Mouse (Mus musculus) gastrocnemius, postnatal 4 days (tissue): ENCODE measurements around the gene H2-D1. TPM values are rescaled to one million over a fixed set of nuclear protein-coding genes. Genes with fewer than 3 reads are reported as not detected.
"Not testable (repeated sequence)": the region's sequence is repeated elsewhere in the genome, so short reads cannot be mapped to it uniquely, and the experiment has no call there.

Source experiments
- DNase-seq, 2 experiments: peaks; one replicate each; pipeline ENCODE4 v3.0.0; 2021 to 2022; ENCODE audit warnings: low spot score in 2 of 2, mixed read lengths in 2 of 2
- long read RNA-seq, 2 experiments: library from polyadenylated mRNA; stranded (forward); transcript quantifications; one replicate each; pipeline ENCODE4 v2.0.0; 2021
- total RNA-seq, 2 experiments: library from RNA; stranded (reverse); gene quantifications; 2 replicates each; pipeline ENCODE4 v1.2.3; 2021

The H2-D1 gene
- 10 to 100 TPM; 44.5 to 55.8 TPM for total RNA-seq
- long read RNA-seq, experiment 1, transcript H2-D1-202 (8 exons, 2,102 nt): major isoform, 167 of 201 reads
- long read RNA-seq, experiment 1, partial matches to known transcripts: 10 of 201 reads
- long read RNA-seq, experiment 1, other reads (novel, unspliced or antisense): 24 of 201 reads
- long read RNA-seq, experiment 2, transcript H2-D1-202 (8 exons, 2,102 nt): major isoform, 185 of 236 reads
- long read RNA-seq, experiment 2, partial matches to known transcripts: 19 of 236 reads
- long read RNA-seq, experiment 2, other reads (novel, unspliced or antisense): 31 of 236 reads

- peak; percentile 95 for DNase-seq
These were observed at the start of gene H2-D1 for GRCm38 (mm10) chr17:35262664-35263522. Gene H2-D1 (plus strand): TSS chr17:35262730.

DNA sequence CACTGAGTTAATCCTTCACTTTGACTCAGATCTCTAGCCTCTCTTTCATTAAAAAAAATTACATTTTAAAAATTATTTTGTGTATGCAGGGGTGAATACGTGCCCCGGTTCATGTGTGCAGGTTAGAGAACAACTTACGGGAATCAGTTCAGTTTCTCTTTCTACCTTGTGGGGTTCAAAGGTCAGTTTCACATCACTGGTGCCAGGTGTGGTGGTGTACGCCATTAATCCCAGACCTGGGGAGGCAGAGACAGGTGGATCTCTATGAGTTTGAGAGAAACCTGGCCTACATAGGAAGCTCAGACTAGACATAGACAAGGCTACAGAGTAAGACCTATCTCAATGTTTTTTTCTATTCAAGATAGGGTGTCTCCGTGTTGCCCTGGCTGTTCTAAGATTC lies 49.5 kb upstream of the H2-D1 start:
- no peak for DNase-seq

DNA sequence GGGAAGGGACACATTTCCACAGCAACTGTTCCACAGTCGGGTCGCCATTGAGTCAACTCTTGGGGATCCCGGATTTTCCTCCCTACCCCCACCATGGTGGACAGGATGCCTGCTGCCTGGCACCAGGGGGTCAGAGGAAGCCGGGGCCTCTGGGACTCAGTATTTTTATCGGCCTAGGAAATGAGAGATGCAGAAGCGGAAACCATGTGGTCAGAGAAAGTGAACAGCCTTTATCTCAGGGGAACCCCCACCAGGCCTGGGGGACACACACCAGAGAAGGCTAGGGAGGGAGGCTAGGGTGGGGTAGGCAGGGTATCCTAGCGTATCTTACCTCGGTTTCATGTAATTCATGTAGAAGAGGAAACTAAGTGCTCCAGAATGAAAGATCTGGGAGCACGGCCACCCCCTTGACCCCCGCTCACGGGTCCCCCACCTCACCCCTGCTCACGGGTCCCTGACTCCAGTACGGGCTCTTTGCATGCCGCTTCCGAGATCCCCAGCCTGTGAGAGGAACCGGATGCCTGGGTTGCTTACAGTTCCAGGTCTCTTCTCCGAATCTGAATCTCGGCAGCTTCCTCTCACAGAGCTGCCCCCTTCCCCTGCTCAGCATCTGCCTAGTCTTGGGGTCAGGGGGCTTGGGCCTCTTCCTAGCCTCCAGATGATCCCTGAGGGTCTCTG lies 43.9 kb upstream of the H2-D1 start:
- DNase-seq: no peak

DNA sequence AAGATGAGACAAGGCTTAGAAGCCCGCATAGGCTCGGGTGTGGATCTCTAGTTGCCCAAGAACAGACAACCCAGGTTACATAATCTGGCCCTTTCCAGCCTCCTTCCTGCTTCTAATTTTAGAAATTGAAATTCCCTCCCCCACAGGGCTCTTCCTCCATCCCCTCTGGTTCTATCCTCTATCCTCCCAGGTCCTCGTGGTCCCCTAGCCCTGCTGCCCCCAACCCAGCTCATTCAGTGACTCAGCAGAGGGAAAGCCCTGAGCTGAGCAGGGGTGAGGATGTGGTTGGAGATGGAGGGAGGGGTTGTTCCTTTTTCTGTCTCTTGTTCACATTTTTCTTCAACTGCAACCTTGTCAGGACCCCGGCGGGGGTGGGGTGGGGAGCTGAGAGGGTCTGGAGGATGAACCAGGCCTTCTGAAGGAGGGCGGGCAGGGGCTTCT lies 42.9 kb upstream of the H2-D1 start:
- no peak for DNase-seq

DNA sequence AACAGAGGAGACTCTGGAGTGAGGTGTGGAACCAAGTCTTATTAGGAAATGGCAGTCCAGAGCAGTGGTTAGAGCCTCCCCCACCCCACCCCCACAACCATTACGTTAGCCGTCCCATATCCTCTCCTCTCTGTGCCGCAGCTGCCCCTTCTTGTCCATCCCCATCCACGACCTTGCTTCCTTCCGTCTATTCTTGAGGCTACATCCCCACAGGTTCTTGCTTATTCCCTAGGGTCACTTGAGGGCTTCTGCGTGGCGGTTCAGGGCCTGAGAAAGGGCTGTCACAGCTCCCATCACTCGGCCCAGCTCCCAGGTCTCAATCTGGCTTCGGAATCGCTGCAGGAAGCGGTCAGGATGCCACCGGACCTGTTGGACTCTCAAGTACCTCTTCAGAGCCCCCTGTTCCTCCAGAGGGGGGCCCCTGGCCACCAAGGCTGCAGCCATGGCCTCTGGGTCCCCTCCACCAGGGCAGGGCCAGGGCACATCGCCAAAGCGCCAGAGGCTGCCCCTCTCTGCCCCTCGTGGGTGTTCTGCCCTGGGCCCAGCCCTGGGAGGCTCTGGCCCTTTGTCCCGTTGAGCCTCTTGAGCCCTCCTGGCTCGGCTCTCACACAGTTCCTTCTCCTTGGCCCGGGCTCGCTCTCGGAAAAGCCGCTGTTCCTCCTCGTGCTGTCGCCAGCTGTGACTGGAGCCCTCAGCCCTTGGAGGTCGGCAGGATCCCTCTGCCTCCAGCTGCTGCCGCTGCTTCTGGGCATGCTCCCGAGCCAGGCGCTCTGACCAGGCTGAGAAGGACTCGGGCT lies 42.2 kb upstream of the H2-D1 start, which contains the start of gene Gm16181:
Gene Gm16181, plus strand, starts transcription at position 679 of the 797 bp plus-strand sequence.
- DNase-seq: peak in 1 of 2 experiments; percentile 60

GRCm38 (mm10) chr17:35222299-35222698 lies 40.2 kb upstream of the H2-D1 start:
- no peak for DNase-seq

DNA sequence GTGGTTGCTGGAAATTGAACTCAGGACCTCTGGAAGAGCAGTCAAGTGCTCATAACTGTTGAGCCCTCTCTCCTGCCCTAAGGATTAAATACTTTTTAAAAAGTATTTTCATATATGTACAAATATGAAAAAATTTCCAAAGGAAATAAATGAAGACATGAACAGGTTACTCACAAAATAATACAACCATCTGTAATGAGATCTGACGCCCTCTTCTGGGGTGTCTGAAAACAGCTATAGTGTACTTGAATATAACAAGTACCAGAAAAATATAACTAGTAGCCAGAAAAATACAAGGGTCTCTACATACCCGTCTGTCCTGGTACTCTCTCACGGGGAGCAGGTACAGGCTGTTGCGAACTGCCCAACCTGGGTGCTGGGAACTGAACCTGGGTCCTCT lies 37.9 kb upstream of the H2-D1 start:
- DNase-seq: no peak

DNA sequence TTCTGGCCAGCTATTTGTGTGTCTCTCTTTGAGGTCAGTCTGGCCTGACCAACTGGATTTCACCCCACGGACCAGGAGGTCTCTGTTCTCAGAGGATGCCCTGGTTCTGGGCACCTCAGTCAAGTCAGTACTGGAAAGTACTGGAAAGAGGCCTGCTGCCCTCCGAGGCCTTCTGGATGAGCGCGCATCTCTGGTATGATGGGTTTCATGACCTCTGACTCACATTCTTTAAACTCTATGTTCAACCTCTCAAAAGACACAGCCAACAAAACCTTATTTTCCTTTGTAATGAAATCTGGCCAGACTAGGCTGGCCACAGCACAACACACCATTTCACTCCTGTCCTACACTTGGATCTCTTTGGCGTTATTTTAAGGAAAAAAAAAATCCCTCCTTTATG lies 37.1 kb upstream of the H2-D1 start:
- no peak for DNase-seq

GRCm38 (mm10) chr17:35226561-35227046 lies 35.9 kb upstream of the H2-D1 start:
- no peak for DNase-seq

- no peak for DNase-seq
These were observed 31.5 kb upstream of the H2-D1 start for GRCm38 (mm10) chr17:35231022-35231421.

DNA sequence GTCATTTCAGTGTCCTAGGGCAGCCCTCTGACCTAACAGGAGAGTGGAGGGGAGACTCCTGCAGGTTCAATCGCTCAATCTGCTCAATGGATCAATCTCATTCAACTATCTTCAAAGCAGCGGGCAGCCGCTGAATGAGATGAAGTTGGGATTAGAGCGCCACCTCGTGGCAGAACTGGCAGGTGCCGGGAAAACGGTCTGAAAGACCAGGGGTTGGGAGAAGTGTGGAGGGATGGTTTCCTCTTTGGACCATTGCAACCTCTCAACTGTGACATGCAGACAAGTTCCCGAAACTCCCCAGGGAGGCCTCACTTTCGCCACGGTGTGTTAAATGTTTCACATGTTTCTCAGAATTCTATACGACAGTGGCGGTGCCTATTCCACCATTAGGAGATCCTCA lies 30.5 kb upstream of the H2-D1 start:
- peak; percentile 73 to 83 for DNase-seq

GRCm38 (mm10) chr17:35232659-35233058 lies 29.9 kb upstream of the H2-D1 start:
- no peak for DNase-seq

- no peak for DNase-seq
These were observed 29.2 kb upstream of the H2-D1 start, which contains the start of gene Atp6v1g2 for GRCm38 (mm10) chr17:35233114-35233980. Gene Atp6v1g2 (plus strand): TSS chr17:35233660.

DNA sequence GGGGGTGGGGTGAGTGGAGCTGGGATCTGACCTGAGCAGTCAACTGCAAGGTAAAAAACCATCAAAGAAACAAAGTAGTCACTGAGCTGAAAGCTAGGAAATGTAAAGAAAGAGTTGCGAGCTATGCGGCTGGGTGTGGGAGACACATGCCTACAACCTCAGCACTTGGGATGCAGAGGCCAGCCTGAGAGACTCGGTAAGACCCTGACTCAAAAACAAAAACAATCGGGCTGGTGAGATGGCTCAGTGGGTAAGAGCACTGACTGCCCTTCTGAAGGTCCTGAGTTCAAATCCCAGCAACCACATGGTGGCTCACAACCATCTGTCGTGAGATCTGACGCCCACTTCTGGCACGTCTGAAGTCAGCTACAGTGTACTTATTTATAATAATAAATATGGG lies 28.4 kb upstream of the H2-D1 start:
- not testable (repeated sequence) for DNase-seq

DNA sequence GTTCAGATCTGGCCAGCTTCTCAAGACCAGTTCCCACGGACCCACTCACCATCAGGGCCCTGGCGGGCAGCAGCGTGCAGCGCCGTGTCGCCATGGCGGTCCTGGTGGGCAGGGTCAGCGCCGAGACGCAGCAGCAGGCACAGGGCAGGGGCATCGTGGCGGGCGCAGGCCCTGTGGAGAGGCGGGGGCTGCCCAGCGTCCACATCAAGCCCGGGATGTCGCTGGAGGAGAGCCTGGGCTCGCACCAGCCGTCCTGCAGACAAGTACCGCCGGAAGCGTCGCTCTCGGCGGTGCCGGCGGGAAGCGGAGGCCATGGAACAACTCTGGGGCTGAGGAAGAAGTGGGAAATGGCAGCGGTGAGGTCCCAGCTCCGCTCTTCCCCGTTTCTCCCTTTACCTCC lies 27.6 kb upstream of the H2-D1 start:
- peak in 1 of 2 experiments; percentile 46 for DNase-seq

DNA sequence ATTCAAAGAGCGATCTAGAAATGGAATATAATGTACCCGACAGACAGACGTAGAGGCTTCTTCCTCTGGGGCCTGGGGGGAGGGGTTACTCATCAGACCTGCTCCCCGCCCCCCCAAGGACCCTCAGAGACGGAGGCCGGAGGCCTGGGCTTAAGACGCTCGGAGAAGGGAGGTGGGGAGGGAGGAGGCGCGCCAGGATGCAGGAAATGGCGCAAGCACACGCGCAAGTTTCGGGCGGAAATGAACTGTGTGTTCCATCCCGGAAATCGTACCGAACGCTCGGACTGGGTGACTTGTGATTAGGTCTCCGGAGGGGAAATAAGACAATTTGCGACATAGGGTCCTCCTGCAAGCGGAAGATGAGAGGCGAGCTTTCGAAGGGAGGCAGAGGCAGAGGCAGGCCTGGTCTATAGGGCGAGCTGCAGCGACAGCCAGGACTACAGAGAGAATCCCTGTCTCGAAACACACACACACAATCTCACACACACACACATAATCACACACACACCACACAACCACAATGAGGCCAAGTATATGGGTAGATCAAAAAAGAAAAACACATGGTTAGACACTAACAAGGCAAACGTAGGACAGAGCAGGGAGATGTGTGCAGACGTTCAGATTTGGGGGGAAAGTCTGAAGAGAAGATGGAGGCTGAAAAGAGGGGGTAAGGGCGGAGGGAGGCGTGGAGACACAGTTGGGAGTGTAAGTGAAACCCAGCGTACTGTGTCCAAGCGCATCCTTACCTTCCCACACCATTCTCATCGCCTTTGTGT lies 26.7 kb upstream of the H2-D1 start, which contains the start of gene Nfkbil1:
Gene Nfkbil1, minus strand, starts transcription at position 179 of the 776 bp plus-strand sequence.
- peak; percentile 72 to 89 for DNase-seq

DNA sequence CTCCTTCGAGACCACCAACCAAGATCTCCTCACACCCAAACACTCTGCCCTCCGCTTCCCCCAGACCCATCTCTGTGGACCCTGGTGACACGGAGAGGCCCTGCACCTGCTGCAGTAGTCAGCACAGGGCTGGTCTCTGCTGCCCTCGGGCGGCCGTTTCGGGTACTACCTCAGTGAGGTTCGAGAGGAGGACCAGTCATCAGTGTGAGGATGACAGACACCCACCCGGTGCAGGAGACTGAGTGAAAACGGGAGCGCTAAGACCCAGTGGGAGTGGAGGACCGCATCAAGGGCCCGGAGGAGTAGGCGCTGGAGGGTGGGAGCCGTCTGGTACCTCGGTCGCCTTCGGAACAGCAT lies 26.2 kb upstream of the H2-D1 start:
- DNase-seq: peak; percentile 95

- no peak for DNase-seq
These were observed 25.5 kb upstream of the H2-D1 start for GRCm38 (mm10) chr17:35236996-35237395.

DNA sequence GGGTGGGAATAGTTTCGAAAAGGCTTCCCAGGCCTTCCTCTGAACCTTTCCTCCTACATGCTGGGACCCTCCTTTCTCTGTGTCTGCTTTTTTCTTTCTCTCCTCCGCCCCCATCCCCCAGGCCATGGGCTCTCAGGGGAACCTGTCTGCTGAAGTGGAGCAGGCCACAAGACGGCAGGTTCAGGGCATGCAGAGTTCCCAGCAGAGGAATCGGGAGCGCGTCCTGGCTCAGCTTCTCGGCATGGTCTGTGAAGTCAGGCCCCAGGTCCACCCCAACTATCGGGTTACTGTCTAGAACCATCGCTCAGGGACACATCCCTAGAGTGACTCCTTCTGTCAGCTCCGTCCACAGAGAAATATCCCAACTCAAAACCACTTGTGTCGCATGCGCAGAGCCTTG lies 25.0 kb upstream of the H2-D1 start:
- DNase-seq: no peak
